Comparison of ENCODE assay signal across 8 mouse cellular contexts in genomic region chr2:76672966-76673392, GRCm38 (mm10). TPM values are rescaled to one million over a fixed set of nuclear protein-coding genes. Genes with fewer than 3 reads are reported as not detected.
DNase-seq lines count a peak whose midpoint lies in the region; ATAC-seq lines count a peak whose summit lies in the region.

Gene Fkbp7, minus strand, starts transcription at chr2:76673116.

- peaks cover 42% of the 10 kb centered on the region for H3K4me1 ChIP-seq in hindbrain, embryonic 15.5 days (replicated peaks)

- H3K27ac ChIP-seq in hindbrain, embryonic 15.5 days (replicated peaks) = peak within 1 kb of the TSS; percentile 56

- peak within 1 kb of the TSS; percentile 37 for H3K9ac ChIP-seq in hindbrain, embryonic 15.5 days

- H3K4me3 ChIP-seq in hindbrain, embryonic 15.5 days = peak within 1 kb of the TSS; percentile 38

- DNase-seq in WW6 (ENCODE audit: low read depth, low spot score) = peak; percentile 83
- DNase-seq in cerebellum, postnatal 36 days = peak; percentile 92 to 93
- peak; percentile 80 to 87 for DNase-seq in frontal cortex, postnatal 36 days (ENCODE audit: low spot score in 2 of 2)
- DNase-seq in left cerebral cortex, adult 11 months (ENCODE audit: low spot score) = peak; percentile 79
- peak; percentile 95 for DNase-seq in lung, postnatal 36 days
- peak; percentile 97 for DNase-seq in retina, embryonic 14.5 days (ENCODE audit: low spot score)
- DNase-seq in thymus, postnatal 36 days = peak; percentile 87 to 88

- H3K27me3 ChIP-seq in hindbrain, embryonic 15.5 days = no peaks in the 10 kb centered on the region

- peak; percentile 92 for ATAC-seq in hindbrain, embryonic 15.5 days (ENCODE audit: low FRiP score, low read depth)

- H3K9me3 ChIP-seq in hindbrain, embryonic 15.5 days = no peaks in the 10 kb centered on the region

- WGBS in hindbrain, embryonic 15.5 days = under 1% methylated on average over 17 of the region's 17 CpGs

- no peaks in the 10 kb centered on the region for H3K36me3 ChIP-seq in hindbrain, embryonic 15.5 days

- H3K4me2 ChIP-seq in hindbrain, embryonic 15.5 days = peak within 1 kb of the TSS; percentile 58

RNA-seq across cellular contexts. Expression of gene Fkbp7, which starts in this region (rescaled TPM):
- polyA plus RNA-seq in hindbrain, embryonic 15.5 days (2015; fragmentation: Nextera tagmentation; extraction: Ambion mirVana) = 14.1 and 16.8 TPM in 2 replicates

Comparison
In these comparisons a context has a peak if more than half of its experiments do, and no peak if none do; other contexts are left out.
1. Peak in every context shown above with its lines: DNase-seq, ATAC-seq, H3K4me3 ChIP-seq and H3K27ac ChIP-seq.